Mouse (Mus musculus) adrenal gland, adult (tissue): ENCODE data around the gene Foxd1.

ENCODE experiments used
- DNase-seq, 2 experiments: peaks; one replicate each; pipeline ENCODE4 v3.0.0; 2022 to 2023; ENCODE audit warnings: low spot score in 1 of 2; ENCODE audit not compliant: inconsistent age in 2 of 2

Foxd1 gene

DNA sequence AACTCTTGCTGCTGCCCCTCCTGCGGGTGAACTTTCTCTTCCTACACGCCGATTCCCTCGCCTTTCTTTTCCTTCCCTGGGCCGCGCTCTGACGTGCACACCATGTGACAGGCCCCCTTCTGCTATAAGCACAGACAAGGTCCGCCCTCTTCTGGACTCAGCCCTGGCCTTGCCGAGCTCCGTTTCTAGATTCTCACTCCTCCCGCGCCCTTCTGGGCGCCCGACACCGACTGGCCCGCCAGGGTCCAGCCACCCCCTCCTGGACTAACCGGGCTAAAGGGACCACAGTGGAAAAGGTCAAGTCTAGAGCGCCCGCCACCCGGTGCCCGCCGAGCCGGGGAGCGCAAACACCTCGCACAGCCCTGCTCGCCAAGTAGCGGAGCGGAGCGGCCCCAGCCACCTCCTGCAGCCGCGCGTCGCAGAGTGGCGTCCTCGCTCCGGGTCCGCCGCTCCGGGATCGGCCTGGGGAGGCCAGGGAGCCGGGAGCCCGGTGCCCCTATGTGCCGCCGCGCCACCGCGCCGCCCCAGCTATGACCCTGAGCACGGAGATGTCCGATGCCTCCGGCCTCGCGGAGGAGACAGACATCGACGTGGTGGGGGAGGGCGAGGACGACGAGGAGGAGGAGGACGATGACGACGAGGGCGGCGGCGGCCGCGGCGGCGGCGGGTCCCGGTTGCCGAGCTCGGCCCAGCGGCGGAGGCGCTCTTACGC, at the start of gene Foxd1:
Foxd1 (plus strand) TSS at position 153 of the 712 bp plus-strand sequence.
- DNase-seq: peak; percentile 24 to 71

DNA sequence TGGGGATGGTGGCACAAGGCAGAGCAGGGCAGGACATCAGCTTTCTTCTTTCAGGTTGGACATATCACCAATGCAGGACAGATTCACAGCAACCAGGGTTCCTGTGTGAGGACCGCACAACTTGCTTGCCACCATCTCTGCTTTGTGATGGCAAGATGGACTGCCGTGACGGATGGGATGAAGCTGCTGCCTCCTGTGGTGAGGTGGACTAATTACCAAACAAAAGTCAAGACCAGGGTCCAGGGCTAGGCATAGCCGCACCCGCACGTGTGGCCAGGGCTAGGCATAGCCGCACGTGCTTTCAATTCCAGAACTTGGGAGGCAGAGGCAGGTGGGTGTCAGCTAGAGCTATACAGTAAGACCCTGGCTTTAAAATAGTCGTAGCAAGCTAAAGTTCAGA, 48.8 kb upstream of the Foxd1 start:
- no peak for DNase-seq

DNA sequence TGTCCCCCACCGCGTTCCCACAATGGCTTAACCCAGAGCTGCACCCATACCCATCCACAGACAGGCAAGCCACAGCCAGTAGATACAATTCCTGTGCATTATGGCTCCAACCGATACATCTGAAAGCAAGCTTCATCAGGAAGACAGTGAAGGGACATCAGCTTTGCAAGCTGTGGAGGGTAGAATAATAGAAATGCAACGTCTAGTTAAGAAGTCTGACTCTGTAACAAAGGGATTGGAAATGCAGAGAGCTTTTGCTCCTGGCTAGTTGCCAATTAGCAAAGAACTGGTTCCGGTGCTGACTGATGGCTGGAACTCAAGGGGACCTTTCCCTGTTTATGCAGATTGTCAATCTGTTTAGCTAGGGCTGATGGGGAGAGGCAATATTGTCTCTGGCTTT, 47.6 kb upstream of the Foxd1 start:
- no peak for DNase-seq

DNA sequence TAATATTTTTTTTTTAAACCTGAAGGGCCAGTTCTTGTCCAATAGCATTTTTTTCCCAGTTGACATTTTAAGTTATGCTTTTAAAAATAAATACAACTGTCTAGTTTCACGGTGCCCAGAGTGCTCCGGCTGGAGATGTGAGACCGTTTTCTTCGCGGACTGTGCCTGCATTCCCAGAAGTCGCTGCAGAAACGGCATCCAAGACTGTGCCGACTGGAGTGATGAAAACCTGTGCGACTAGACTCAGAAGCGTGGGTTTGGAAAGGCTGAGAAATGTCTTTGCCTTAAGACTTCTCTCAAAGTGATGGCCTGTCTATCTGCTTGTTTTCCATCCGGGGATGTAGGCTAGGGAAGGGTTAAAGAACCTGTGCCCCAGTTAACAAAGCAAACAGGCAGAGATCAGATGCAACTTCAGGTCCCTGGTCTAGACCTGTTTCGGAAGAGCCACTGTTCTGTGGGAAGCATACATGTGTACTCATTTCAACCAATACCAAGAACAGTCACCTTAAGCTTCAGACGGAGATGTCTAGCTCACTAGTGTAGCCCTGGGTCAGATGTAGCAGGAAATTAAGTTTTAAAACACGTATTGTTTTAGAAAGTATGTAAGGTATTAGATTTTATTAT, 47.1 kb upstream of the Foxd1 start:
- DNase-seq: no peak

DNA sequence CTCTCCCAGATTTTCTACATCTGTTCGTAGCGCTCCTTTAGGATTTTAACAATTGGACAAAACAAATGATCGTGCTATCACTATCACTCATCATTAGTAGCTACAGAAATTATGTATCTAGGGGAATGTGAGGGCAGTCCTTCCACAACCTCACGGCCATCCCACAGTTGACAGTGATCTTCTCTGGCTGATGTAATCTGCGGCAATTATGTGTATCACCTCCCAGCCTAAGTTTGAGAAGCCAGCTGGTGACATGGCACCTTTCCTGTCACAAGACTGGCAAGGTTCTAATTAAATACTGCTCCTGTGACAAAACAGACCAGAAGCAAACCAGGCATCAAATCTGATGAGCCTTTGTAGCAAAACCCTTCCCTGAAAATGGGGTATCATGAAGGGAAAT, 46.0 kb upstream of the Foxd1 start:
- no peak for DNase-seq

DNA sequence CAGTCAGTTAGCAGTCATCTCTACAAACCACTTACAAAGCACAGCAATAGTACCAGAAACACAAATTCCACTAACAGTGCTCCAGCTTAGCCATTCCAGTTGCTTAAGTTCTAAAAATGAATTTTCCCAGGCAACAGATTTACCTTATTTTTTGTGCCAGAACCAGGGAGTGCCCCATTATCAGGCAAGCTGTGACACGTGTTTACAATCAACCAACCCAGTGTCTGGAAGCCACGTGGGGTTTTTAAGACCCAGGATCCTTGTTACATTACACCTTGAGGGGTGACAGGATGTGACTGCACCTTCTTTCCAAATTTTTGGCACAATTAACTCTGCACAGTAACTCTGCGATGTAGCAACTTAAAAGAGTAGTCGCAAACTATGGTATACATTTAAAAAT, 45.3 kb upstream of the Foxd1 start:
- no peak for DNase-seq

DNA sequence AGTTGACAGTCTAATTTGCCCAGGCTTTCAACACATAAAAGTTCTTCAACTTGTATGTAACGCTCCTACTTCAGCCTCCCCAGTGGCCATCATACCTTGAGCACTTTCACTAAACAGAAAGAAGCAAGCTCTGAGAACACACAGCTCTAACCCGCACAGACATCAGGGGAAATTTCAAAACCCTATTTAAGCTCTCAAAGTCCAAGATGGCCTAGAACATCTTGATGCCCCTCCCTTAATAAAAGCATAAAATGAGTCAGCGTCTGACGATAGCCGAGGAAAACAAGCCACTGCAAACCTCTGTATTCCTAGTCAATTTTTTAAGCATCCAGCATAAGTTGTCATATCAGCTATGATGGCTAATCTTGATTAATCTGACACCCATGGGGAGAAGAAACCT, 42.4 kb upstream of the Foxd1 start:
- DNase-seq: no peak

- DNase-seq: no peak
Observed at GRCm38 (mm10) chr13:98313631-98314030, 40.4 kb upstream of the Foxd1 start.

DNA sequence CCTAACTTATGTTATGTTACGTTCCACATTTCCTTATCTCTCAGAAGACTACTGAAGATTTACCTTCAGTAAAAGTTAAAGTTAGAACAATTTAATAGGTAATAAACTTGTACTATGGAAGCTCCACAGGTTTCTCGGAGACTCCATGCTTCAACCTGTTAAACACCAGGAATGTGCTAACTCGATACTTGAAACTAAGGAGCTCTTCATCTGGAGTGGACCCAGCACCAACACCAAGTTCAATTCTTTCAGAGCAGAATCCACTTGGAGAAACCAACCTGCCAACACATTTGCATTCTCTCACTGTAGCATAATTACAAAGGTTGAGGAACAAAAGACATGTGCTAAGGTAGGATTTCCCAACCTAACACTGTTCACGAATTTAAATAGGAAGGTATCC, 38.9 kb upstream of the Foxd1 start:
- DNase-seq: no peak

DNA sequence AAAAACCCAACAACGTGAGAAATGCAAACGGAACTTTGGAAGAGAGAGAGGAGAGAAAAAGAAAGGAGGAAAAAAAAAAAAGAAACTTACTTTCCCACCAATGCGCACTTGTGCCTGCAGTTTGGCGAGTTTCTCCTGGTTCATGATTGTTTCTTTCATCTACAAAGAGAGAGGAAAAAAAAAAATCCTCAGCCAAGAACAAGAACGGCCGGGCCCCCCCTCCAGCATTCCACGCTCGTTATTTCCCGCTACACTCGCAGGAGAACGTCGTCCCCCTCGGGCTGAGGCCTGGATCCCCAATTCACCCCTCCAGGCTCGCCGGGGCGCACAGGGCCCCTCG, 37.9 kb upstream of the Foxd1 start:
- no peak for DNase-seq

DNA sequence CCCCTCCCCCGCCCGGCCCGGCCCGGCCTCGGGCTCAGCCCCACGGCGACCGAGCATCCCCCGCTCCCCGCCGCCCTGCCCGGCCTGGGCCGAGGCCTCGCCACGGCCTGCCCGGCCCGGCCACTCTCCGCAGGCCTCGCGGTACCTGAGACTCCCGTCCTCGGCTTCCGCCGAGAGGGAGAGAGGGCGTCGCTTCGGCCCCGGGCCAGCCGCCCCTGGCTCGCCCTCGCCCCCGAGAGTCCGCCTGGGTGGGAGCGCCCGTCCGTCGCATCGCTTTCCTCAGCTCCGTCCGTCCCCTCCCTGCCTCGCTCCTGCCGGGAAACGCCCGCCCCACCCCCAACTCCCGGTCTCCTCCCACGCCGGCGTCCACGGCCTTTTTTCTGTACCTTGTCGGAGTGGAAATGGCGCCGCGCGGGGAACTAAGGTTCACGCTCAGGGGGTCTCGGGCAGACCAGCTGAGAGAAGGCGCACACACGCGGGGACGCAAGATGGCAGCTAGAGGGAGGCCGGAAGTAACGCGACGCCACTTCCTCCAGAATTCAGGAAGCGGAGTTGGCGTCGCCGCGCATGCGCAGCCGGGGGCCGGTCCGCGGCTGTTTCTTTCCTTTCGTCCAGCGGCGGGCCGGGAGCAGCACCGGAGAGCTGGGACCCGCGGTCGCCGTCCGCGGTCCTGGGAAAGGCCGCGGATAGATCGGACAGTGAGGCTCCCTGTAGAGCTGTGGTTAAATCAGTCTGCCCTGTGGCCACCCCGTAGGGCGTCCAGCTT, 37.4 kb upstream of the Foxd1 start, which contains the start of gene Btf3:
Btf3 (minus strand) TSS at position 527 of the 766 bp plus-strand sequence.
- peak; percentile 94 to 98 for DNase-seq

- DNase-seq: no peak
Observed at GRCm38 (mm10) chr13:98317246-98317677, 36.8 kb upstream of the Foxd1 start.

- DNase-seq: no peak
Observed at GRCm38 (mm10) chr13:98317911-98318310, 36.1 kb upstream of the Foxd1 start.

DNA sequence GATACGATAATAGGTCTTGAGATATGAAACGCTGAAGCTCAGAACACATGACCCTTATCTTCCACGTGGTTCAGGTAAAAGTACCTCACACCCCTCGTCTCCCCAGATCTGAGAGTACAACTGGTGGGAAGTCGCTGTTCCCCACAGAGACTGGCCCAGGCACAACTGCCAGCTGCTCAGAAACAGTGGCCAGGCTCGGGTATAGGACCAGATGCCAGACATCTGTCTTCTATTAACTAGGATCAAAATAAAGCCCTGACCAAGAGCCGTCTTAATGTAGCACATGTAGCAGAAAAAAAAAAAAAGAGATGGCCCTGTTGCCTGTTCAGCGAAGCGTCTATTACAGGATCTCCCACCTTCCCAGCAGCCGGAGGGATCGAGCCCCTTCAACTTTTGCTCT, 29.0 kb upstream of the Foxd1 start:
- no peak for DNase-seq

GRCm38 (mm10) chr13:98332106-98332505, 21.9 kb upstream of the Foxd1 start:
- peak in 1 of 2 experiments; percentile 72 for DNase-seq

- DNase-seq: no peak
Observed at GRCm38 (mm10) chr13:98336205-98336604, 17.8 kb upstream of the Foxd1 start.

DNA sequence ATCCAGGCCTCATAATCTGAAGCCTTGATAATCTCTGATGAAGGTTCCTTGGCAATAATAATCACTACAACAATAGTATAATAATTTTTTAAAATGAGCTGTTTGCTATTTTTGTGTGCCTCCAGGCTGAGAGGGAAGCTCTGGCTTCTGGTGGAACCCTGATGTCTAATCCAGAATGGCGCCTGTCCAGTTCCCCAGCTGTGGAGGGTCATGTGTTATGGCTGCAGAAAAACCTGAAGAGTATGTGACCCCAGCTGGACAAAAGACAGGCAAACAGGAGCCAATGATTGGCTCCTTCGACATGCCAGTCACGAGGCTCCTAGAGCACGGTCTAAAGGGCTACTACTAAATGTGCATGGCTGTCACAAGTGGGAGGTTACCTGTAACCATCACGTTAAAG, 13.5 kb upstream of the Foxd1 start:
- no peak for DNase-seq

GRCm38 (mm10) chr13:98349491-98349890, 4.6 kb upstream of the Foxd1 start:
- no peak for DNase-seq

DNA sequence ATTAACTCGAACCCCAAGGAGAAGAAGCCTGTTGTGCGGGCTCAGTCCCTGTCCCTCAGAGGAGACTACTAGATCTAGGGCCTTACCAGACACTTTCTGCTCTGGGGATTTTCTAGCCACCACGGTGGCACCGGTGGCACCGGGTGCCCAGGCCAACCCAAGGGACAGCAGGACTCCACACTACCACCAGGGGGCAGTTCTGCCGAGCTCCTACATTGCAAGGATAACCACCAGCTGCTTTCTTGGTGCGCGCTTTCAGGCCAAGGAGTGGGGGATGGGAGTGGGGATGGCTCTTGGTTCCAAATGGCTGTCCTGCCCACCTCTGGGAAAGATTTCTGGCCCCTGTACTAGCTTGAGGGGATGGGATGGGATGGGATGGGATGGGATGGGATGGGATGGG, 2.5 kb upstream of the Foxd1 start:
- DNase-seq: peak in 1 of 2 experiments; percentile 67

GRCm38 (mm10) chr13:98352381-98352975, 1.6 kb upstream of the Foxd1 start:
- no peak for DNase-seq

DNA sequence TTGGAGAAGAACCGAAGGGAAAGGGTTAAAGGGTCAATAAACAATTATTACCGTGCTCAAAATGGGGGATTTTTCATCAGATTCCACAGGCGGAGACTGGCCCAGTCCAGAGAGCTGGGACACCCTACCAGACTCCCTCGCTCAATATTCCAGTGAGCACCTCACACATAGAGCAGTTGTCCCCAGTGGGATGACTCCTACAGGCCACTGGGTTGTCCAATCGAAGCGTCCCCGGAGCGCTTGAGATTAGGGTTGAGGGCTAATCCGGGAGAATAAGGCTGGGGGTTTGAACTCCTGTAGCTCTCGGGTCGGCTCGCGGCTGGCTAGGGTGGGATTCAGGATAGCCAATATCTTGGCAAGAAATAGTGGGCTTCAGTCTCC, 343 bp upstream of the Foxd1 start:
- DNase-seq: no peak
